Mouse (Mus musculus): ENCODE measurements around the gene Def8.
"Not testable (repeated sequence)": the region's sequence is repeated elsewhere in the genome, so short reads cannot be mapped to it uniquely, and the experiment has no call there.

The Def8 gene

GRCm38 (mm10) chr8:123414997-123415696, 8.2 kb upstream of the Def8 start:
- not testable (repeated sequence) for DNase-seq

GRCm38 (mm10) chr8:123415967-123416943, 7.1 kb upstream of the Def8 start:
- DNase-seq, result no peak

DNA sequence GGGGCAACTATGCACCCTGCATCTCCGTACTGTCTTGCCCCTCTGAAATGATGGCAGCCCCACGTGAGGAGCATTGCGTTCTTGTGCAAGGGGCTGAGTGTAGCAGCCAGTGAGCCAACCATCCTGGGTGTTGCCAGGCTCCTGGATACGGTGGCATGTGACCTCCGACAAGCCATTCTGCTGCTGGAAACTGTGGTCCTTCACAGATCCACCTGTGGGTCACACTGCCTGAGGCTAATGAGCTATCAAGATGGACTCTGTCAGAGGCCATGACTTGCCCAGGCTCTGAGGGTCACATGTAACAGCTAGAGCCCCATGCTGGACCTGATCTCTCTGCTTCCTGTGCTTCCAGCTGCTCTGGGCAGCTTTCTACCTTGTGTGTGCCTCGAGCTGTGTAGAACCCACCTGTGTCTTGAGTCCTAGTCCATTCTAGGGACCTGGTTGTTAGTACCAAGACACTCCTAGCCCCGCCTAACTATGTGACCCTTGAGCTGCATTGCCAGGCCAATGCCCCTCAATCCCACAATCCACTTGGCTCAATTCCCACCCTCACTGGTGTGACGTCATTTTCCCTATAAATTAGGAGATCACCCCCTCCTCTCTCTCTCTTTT, 6.3 kb upstream of the Def8 start:
- no peak for DNase-seq

DNA sequence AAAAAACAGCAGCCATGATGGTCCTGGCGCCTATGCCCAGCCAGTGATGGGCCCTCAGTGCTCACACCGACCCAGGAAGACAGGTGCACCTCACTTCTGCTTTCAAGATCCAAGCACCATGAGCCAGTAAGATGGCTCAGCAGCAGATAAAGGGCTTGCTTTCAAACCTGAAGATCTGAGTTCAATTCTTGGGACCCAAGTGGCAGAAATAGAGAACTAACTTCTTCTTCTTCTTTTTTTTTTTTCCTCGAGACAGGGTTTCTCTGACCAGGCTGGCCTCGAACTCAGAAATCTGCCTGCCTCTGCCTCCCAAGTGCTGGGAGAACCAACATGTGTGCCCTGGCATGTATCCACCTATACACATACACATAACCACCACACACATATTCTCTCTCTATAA, 3.6 kb upstream of the Def8 start:
- DNase-seq, result no peak

- DNase-seq, result no peak
Measured at GRCm38 (mm10) chr8:123420525-123421281, 2.6 kb upstream of the Def8 start.

- DNase-seq, result no peak
Measured at GRCm38 (mm10) chr8:123421325-123421724, 2.0 kb upstream of the Def8 start.

GRCm38 (mm10) chr8:123422056-123422780, 1.1 kb upstream of the Def8 start:
- DNase-seq, result peak; percentile 86

DNA sequence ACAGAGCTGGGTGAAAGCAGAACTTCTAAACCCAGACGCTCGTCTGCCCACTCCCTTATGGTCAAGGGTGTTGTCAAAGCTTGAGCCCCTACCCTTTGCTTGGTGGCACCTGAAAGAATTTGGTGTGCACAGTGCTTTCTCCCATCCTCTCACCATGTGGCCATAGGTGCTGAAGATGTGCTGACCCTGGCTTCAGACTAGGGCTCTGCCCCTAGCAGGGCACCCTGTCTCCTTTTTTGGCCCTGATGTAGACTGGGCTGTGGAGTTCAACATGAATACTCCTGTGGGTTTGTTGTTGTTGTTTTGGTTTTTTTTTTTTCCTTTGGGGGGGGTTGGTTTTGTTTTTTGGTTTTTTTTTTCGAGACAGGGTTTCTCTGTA, 557 bp upstream of the Def8 start:
- no peak for DNase-seq

DNA sequence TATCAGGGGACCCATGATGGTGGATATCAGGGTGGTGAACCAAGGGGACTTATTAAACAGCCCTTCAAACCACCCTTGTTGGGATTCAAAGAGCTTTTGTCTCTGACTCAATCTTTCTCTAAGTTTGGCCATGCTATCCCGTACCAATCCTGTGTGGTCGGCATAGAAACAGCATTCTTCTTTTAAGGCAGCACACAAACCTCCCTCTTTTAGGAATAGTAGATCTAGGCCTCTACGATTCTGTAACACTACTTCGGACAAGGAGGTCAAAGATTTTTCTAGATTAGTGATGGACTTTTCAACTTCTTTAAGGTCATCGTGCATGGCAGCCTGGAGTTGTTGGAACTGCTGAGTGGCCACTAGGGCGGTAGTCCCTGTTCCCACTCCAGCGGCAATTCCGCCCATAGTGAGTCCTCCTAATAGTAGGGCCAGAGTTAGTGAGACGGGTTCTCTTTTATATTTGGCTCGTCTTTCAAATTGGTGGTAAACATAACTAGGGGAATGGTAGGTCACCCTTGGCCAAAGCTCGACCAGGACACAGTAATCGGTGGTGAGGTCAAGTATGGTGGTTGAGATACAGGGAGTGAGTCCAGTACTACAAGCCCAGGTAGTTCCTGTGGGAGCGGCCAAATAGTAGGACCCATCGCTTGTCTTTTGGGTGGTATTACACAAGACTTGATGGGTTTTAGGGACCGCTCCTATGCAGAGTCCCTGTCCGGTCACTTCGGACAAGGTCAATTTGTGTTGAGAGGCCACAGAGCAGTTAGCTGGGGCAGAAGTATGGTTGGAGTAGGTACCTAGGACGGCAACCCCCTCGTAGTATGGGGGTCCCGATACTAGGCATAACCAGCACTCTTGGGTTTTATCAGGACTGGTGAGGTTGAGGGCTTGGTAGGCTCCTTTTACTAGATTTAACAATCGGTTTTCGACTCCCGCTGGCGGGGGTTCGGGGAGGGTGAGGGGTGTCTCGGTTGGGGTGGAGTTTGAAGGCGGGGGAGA, 3.5 kb downstream of the Def8 start:
- no peak for DNase-seq

DNA sequence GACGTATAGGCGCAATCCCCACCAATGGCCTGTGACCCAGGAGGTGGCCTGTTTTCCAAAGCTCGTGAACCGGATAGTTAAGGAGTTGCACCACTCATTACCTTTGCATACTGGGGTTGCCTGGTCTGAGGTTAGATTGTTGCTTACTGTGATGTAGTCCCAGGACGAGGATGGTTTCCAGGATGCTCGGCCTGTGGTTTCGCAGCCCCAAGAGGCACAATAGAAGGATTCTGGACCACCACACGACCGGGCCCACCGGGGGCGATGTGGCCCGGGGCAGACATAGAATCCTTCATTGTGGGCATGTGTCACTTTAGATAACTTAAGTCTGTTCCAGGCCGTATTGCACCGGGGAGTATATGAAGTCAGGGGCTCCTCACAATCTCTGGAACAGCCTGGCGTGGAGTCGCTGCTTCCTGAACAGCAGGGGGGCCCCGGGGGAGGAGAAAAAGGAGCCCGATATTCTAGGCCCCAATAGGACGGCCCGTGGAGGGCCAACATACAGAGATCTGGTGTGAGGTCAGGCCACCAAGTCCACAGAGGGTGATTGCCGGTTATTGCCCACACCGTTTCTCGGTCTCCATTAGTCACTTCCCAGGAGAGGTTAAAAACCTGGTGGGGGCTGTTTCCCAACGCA, 4.4 kb downstream of the Def8 start:
- no peak for DNase-seq

DNA sequence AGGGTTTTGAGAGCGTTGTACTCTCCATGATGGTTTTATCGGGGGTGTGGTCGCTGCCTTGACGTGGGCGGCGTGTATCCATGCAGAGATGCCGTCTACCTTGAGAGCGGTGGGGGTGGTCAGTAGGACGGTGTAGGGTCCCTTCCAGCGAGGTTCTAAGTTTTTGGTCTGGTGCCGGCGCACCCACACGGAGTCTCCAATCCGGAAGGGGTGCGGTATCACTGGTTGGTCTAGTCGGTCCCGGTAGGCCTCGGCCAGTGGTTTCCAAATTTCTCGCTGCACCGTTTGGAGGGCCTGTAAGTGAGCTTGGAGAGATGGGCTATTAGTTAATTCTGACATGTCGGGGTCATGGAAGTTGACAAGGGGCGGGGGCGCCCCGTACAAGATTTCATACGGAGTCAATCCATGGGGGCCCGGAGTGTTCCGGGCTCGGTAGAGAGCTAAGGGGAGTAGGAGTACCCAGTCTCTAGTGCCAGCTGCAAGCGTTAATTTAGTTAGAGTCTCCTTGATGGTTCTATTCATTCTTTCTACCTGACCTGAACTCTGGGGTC, 5.1 kb downstream of the Def8 start:
- no peak for DNase-seq

- DNase-seq, result no peak
Measured at GRCm38 (mm10) chr8:123428939-123429721, 5.8 kb downstream of the Def8 start.

GRCm38 (mm10) chr8:123429722-123430013, 6.3 kb downstream of the Def8 start:
- DNase-seq, result not testable (repeated sequence)

DNA sequence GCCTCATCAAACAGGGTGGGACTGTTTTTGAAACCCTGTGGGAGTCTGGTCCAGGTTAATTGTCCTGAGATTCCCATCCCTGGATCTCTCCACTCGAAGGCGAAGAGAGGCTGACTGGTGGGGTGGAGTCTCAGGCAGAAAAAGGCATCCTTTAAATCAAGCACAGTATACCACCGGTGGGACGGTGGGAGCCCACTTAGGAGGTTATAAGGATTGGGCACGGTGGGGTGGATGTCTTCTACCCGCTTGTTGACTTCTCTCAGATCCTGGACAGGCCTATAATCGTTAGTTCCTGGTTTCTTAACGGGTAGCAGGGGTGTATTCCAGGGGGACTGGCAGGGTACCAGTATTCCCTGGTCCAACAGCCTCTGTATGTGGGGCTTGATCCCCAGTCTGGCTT, 7.6 kb downstream of the Def8 start:
- not testable (repeated sequence) for DNase-seq

GRCm38 (mm10) chr8:123431616-123432365, 8.5 kb downstream of the Def8 start:
- DNase-seq, result no peak

- no peak for DNase-seq
Measured at GRCm38 (mm10) chr8:123432381-123432780, 9.1 kb downstream of the Def8 start.

GRCm38 (mm10) chr8:123433241-123433974, 10.1 kb downstream of the Def8 start:
- not testable (repeated sequence) for DNase-seq

GRCm38 (mm10) chr8:123441788-123442187, 18.5 kb downstream of the Def8 start:
- no peak for DNase-seq

All from kidney, postnatal 14 days (tissue).